Mouse (Mus musculus): ENCODE data around the gene Limd2. TPM values are rescaled to one million over a fixed set of nuclear protein-coding genes. Genes with fewer than 3 reads are reported as not detected.

Limd2 gene
- polyA plus RNA-seq, 1 experiment, result 164 TPM

- Histone ChIP-seq H3K27ac (ENCODE audit: insufficient read depth, low read depth, low read length) (no peak overlapping the region), H3K4me3 (ENCODE audit: insufficient read depth, low read depth, low read length) (no peak overlapping the region), H3K4me1 (ENCODE audit: control insufficient read depth, insufficient read depth, low read length) (no peaks in the 10 kb centered on the region)
- 80% methylated on average over 3 of the region's 3 CpGs for WGBS
- TF ChIP-seq POLR2A (IDR thresholded peaks at IDR 0.05; ENCODE audit: insufficient read depth, low read depth, low read length), result no peak
Observed at GRCm38 (mm10) chr11:106122736-106123135, 37.9 kb downstream of the Limd2 start.

GRCm38 (mm10) chr11:106122221-106122620 lies 38.4 kb downstream of the Limd2 start:
- 97% methylated on average over 5 of the region's 5 CpGs for WGBS
- Histone ChIP-seq H3K27ac (ENCODE audit: insufficient read depth, low read depth, low read length) (no peak overlapping the region), H3K4me3 (ENCODE audit: insufficient read depth, low read depth, low read length) (no peak overlapping the region), H3K4me1 (ENCODE audit: control insufficient read depth, insufficient read depth, low read length) (no peaks in the 10 kb centered on the region)
- TF ChIP-seq CTCF (IDR thresholded peaks at IDR 0.05; ENCODE audit: insufficient read depth, low read depth, low read length) (no peak), POLR2A (IDR thresholded peaks at IDR 0.05; ENCODE audit: insufficient read depth, low read depth, low read length) (no peak)

- H3K4me3 ChIP-seq (ENCODE audit: insufficient read depth, low read depth, low read length), result no peak overlapping the region
- H3K27ac ChIP-seq (ENCODE audit: insufficient read depth, low read depth, low read length), result no peak overlapping the region
- H3K4me1 ChIP-seq (ENCODE audit: control insufficient read depth, insufficient read depth, low read length), result no peaks in the 10 kb centered on the region
- TF ChIP-seq POLR2A (IDR thresholded peaks at IDR 0.05; ENCODE audit: insufficient read depth, low read depth, low read length), result no peak
- TF ChIP-seq CTCF (IDR thresholded peaks at IDR 0.05; ENCODE audit: insufficient read depth, low read depth, low read length), result no peak
Observed at GRCm38 (mm10) chr11:106111688-106112087, 49.0 kb downstream of the Limd2 start.

Other genes starting within 250 kb of the Limd2 start
- not detected in 2 replicates for gene Cyb561, start 207.5 kb downstream of the Limd2 start, polyA plus RNA-seq (2012; ENCODE audit: insufficient read depth, insufficient read length, low replicate concordance, missing spikeins)
- not detected in 2 replicates for gene Ace, start 192.9 kb downstream of the Limd2 start, polyA plus RNA-seq (2012; ENCODE audit: insufficient read depth, insufficient read length, low replicate concordance, missing spikeins)
- not detected in 2 replicates for gene Ace3, start 166.2 kb downstream of the Limd2 start, polyA plus RNA-seq (2012; ENCODE audit: insufficient read depth, insufficient read length, low replicate concordance, missing spikeins)
- not detected in 2 replicates for gene Kcnh6, start 152.7 kb downstream of the Limd2 start, polyA plus RNA-seq (2012; ENCODE audit: insufficient read depth, insufficient read length, low replicate concordance, missing spikeins)
- 52.7 and 159 TPM in 2 replicates for gene Dcaf7, start 124.0 kb downstream of the Limd2 start, polyA plus RNA-seq (2012; ENCODE audit: insufficient read depth, insufficient read length, low replicate concordance, missing spikeins)
- gene Taco1, start 94.8 kb downstream of the Limd2 start, polyA plus RNA-seq (2012; ENCODE audit: insufficient read depth, insufficient read length, low replicate concordance, missing spikeins), result not detected in 2 replicates
- gene Map3k3, start 76.2 kb downstream of the Limd2 start, polyA plus RNA-seq (2012; ENCODE audit: insufficient read depth, insufficient read length, low replicate concordance, missing spikeins), result not detected in 2 replicates
- not detected in 2 replicates for gene Gm10840, start within 50 bp of the Limd2 start, polyA plus RNA-seq (2012; ENCODE audit: insufficient read depth, insufficient read length, low replicate concordance, missing spikeins)
- gene Strada, start 41.3 kb upstream of the Limd2 start, polyA plus RNA-seq (2012; ENCODE audit: insufficient read depth, insufficient read length, low replicate concordance, missing spikeins), result 209 TPM in 1 of 2 replicates, not detected in the other
- gene Ccdc47, start 55.5 kb upstream of the Limd2 start, polyA plus RNA-seq (2012; ENCODE audit: insufficient read depth, insufficient read length, low replicate concordance, missing spikeins), result not detected in 2 replicates
- gene Ddx42, start 56.1 kb upstream of the Limd2 start, polyA plus RNA-seq (2012; ENCODE audit: insufficient read depth, insufficient read length, low replicate concordance, missing spikeins), result not detected in 2 replicates
- gene Ftsj3, start 95.2 kb upstream of the Limd2 start, polyA plus RNA-seq (2012; ENCODE audit: insufficient read depth, insufficient read length, low replicate concordance, missing spikeins), result not detected in 2 replicates
- not detected in 2 replicates for gene Psmc5, start 95.3 kb upstream of the Limd2 start, polyA plus RNA-seq (2012; ENCODE audit: insufficient read depth, insufficient read length, low replicate concordance, missing spikeins)
- not detected in 2 replicates for gene Smarcd2, start 112.1 kb upstream of the Limd2 start, polyA plus RNA-seq (2012; ENCODE audit: insufficient read depth, insufficient read length, low replicate concordance, missing spikeins)
- gene Tcam1, start 115.8 kb upstream of the Limd2 start, polyA plus RNA-seq (2012; ENCODE audit: insufficient read depth, insufficient read length, low replicate concordance, missing spikeins), result not detected in 2 replicates
- not detected in 2 replicates for gene Gh, start 141.0 kb upstream of the Limd2 start, polyA plus RNA-seq (2012; ENCODE audit: insufficient read depth, insufficient read length, low replicate concordance, missing spikeins)
- gene Cd79b, start 153.9 kb upstream of the Limd2 start, polyA plus RNA-seq (2012; ENCODE audit: insufficient read depth, insufficient read length, low replicate concordance, missing spikeins), result not detected in 2 replicates
- gene Scn4a, start 192.4 kb upstream of the Limd2 start, polyA plus RNA-seq (2012; ENCODE audit: insufficient read depth, insufficient read length, low replicate concordance, missing spikeins), result not detected in 2 replicates
- not detected in 2 replicates for gene Prr29, start 204.6 kb upstream of the Limd2 start, polyA plus RNA-seq (2012; ENCODE audit: insufficient read depth, insufficient read length, low replicate concordance, missing spikeins)
- gene Icam2, start 227.2 kb upstream of the Limd2 start, polyA plus RNA-seq (2012; ENCODE audit: insufficient read depth, insufficient read length, low replicate concordance, missing spikeins), result not detected in 2 replicates

All from olfactory bulb, adult 2 months (tissue).